Mouse (Mus musculus) spleen, adult 2 months (tissue): ENCODE results near the gene Slc25a33. TPM values are rescaled to one million over a fixed set of nuclear protein-coding genes. Genes with fewer than 3 reads are reported as not detected.

ENCODE experiments used
- DNase-seq, 2 experiments: peaks; one replicate each; pipeline versions ENCODE4 v3.0.0 to v3.0.0-alpha.2; 2012 to 2021; ENCODE audit warnings: low spot score in 2 of 2, low read depth in 1 of 2
- H3K27ac ChIP-seq: fragments of 200-500 bp; 2 replicates; pipeline ENCODE4 v1.5.1; 2012; ENCODE audit warnings: low read length, inconsistent platforms; ENCODE audit not compliant: insufficient read depth
- H3K27me3 ChIP-seq: fragments of 200-500 bp; 2 replicates; pipeline ENCODE4 v1.6.1; 2012; ENCODE audit warnings: mild to moderate bottlenecking, moderate library complexity, low read length, inconsistent platforms; ENCODE audit not compliant: control insufficient read depth, insufficient read depth
- H3K36me3 ChIP-seq: fragments of 200-500 bp; 2 replicates; pipeline ENCODE4 v1.6.1; 2012; ENCODE audit warnings: mild to moderate bottlenecking, low read length, inconsistent platforms; ENCODE audit not compliant: control insufficient read depth, insufficient read depth
- H3K4me1 ChIP-seq: fragments of 200-500 bp; 2 replicates; pipeline ENCODE4 v1.6.1; 2011; ENCODE audit warnings: inconsistent platforms; ENCODE audit not compliant: control insufficient read depth, insufficient read depth, insufficient read length
- H3K4me3 ChIP-seq: fragments of 200-500 bp; 2 replicates; pipeline ENCODE4 v1.5.1; 2011; ENCODE audit warnings: mild to moderate bottlenecking, inconsistent platforms; ENCODE audit not compliant: insufficient read depth, insufficient read length; ENCODE audit errors: extremely low read depth
- CTCF ChIP-seq: fragments of 200-500 bp; IDR thresholded peaks from 2 replicates; pipeline ENCODE4 v1.5.1; 2011; ENCODE audit warnings: mild to moderate bottlenecking, inconsistent platforms; ENCODE audit not compliant: insufficient read depth, insufficient read length, insufficient replicate concordance; ENCODE audit errors: extremely low read depth
- POLR2A ChIP-seq: fragments of 200-500 bp; IDR thresholded peaks from 2 replicates; pipeline ENCODE4 v1.6.1; 2011; ENCODE audit warnings: low read depth, low read length, inconsistent platforms
- whole genome bisulfite sequencing: fragments of 180-500 bp; shearing (Covaris S2); methylation state at CpG from one replicate; pipeline ENCODE4 v1.1.7; 2018; 5-methylcytosine and 5-hydroxymethylcytosine counted together
- polyA plus RNA-seq: library from polyadenylated mRNA; depleted of rRNA; stranded (reverse); fragments of >200 nt; gene quantifications from 2 replicates; pipeline ENCODE4 v1.2.3, GENCODE M21; 2012

Gene Slc25a33
- polyA plus RNA-seq, 1 experiment = 5.4 TPM

DNA sequence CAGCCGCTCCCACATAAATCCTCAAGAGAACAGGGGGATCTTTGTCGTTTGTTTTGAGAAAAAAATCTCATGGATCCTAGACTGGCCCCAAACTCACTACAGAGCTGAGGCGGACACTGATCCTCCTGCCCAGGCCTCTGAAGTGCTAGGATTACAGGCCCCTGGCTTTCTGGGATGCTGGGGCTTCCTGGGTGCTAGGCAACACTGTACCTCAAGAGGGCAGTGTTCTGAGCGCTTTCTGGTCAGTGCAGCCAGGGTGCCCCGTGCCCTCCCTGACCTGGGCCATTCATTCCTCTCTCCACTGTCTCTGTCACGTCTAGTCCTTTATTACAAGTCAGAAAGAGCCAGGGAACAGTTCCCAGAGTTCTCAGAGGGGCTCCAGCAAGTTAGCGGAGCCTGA, 62.1 kb downstream of the Slc25a33 start:
- TF ChIP-seq POLR2A = no peak
- peak; percentile 61; the same call in 1 of the 2 replicates for TF ChIP-seq CTCF
- DNase-seq = peak in 1 of 2 experiments; percentile 28
- WGBS = 53% methylated on average over 7 of the region's 7 CpGs
- Histone ChIP-seq H3K27me3 (no peaks in the 10 kb centered on the region), H3K27ac (no peak overlapping the region), H3K4me3 (no peak overlapping the region), H3K4me1 (peaks cover 2% of the 10 kb centered on the region; the same call in 1 of the 2 replicates), H3K36me3 (peaks cover 5% of the 10 kb centered on the region)

DNA sequence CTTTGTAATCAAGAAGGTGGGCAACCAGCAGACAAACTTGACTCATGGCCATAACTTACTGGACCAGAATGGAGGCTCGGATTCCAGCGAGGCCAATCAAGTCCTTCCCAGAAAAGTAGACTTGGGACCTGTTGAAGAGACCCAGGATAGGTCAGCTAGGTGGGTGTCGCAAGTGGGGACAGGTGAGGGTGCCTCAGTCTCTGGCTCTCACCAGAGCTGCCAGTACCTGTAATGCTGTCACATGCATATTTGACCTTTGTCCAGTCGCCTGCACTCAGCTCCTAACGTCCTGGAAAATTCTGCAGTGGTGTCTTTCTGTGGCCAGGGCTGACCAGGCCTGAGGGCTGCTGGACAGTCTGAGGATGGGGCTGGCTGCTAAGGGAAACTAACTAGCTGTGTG, 62.6 kb downstream of the Slc25a33 start:
- WGBS = 94% methylated on average over 5 of the region's 5 CpGs
- Histone ChIP-seq H3K27me3 (no peaks in the 10 kb centered on the region), H3K4me3 (no peak overlapping the region), H3K27ac (no peak overlapping the region), H3K4me1 (peaks cover 3% of the 10 kb centered on the region; the same call in 1 of the 2 replicates), H3K36me3 (peaks cover 4% of the 10 kb centered on the region)
- DNase-seq = no peak
- TF ChIP-seq CTCF (no peak), POLR2A (no peak)

DNA sequence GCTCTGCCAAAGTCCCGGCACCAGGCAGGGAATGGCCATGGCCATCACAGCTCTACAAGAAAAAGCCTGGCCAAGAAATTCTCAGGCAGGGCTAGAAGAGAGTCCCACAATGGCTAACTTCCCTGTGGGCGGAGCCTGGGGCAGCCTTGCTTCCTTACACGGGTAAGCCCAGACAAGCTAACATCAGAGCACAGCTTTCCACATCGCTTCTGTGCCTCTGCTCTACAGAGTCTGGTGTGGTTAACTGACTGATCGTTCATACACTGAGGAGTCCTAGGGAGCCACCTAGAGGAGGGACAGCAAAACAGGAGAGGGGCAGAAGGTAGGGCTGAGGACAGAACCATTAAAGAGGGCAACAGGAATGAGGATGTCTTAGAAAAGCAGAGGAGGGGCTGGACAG, 63.6 kb downstream of the Slc25a33 start:
- DNase-seq = peak; percentile 80 to 88
- H3K4me3 ChIP-seq = no peak overlapping the region
- H3K27me3 ChIP-seq = no peaks in the 10 kb centered on the region
- H3K36me3 ChIP-seq = no peaks in the 10 kb centered on the region
- peaks cover 9% of the 10 kb centered on the region; the same call in 1 of the 2 replicates for H3K4me1 ChIP-seq
- 15% methylated on average over 5 of the region's 5 CpGs for whole genome bisulfite sequencing
- peak overlapping the region; percentile 60 for H3K27ac ChIP-seq
- TF ChIP-seq CTCF (peak; percentile 85; the same call in 1 of the 2 replicates), POLR2A (no peak)

DNA sequence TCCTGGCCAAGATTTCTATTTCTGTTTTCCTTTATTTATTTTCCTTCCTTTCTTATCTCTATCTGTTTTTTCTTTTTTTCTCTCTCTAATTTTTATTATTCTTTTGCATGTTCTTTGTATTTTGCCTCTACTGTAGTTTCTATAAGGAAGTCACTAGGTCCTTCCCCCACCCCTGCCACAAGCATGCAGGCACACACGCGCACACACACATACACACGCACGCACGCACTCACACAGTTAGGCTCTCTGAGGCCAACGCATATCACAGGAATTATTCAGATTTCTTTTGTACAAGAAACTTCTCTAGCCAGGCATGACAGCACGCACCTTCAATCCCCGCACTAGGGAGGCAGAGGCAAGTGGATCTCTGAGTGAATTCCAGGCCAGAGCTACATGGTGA, 68.1 kb downstream of the Slc25a33 start:
- H3K4me1 ChIP-seq = peaks cover 22% of the 10 kb centered on the region
- no peak overlapping the region for H3K4me3 ChIP-seq
- H3K27me3 ChIP-seq = no peaks in the 10 kb centered on the region
- H3K27ac ChIP-seq = peak overlapping the region; percentile 69
- H3K36me3 ChIP-seq = no peaks in the 10 kb centered on the region
- WGBS = 25% methylated on average over 8 of the region's 8 CpGs
- no peak for TF ChIP-seq POLR2A
- no peak for TF ChIP-seq CTCF
- peak; percentile 59 to 78 for DNase-seq

DNA sequence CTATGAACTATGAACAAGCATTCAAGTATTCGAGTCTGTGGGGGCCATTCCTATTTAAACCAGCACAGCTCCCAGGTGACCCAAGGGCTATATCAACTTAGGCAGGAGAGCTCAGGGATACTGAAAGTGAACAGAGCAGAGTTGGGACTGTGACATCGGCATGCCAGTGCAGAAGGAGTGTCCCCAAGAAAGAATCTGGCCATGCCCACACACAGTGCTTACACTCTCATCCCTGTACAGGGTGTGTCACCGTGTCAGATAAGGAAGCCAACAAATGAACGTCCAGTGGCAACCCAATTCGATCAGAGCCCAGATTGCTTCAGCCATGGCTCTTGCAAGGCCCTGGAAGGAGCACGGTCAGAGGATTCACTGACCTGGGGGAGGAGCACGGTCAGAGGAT, 68.8 kb downstream of the Slc25a33 start:
- no peaks in the 10 kb centered on the region for H3K27me3 ChIP-seq
- H3K4me1 ChIP-seq = peaks cover 21% of the 10 kb centered on the region
- H3K27ac ChIP-seq = peak overlapping the region; percentile 69
- H3K36me3 ChIP-seq = no peaks in the 10 kb centered on the region
- H3K4me3 ChIP-seq = no peak overlapping the region
- 37% methylated on average over 7 of the region's 7 CpGs for WGBS
- TF ChIP-seq CTCF (no peak), POLR2A (no peak)
- DNase-seq = no peak

DNA sequence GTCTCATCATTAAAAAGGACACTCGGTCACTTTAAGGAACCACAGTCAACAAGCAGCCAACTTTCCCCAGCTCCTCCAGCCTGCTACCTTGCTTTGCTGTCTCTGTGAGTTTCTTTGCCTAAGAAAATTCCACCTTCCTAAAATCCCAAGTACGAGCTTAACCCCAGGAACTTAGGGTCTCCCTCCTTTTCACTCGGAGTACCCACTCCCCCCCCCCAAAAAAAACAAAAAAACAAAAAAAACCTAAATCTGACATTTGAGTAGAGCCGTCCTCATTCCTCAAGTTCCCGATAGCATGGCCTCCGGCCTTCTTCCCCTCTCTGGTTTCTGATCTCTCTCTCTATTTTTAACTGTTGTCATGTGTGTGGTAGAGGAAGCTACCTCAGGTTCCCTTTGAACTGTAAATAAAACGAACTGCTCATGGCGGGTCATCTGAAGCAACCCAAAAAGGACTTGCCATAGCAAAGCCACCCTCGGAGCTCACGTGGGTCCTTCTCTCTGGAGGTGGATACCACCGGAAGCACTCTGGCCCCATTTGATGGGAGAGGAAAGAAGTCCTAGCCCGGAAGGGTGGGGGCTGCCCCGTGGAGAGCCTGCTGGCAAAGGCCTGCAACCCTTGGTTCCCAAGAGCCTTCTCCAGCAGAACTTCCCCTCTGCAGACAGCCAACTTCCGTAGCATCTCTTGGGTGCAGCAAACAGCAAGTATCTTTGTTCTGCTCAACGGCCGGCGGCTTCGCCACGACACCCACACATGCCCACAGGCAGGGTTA, 71.7 kb downstream of the Slc25a33 start, which contains the start of gene Pik3cd:
Gene Pik3cd, minus strand, starts transcription at position 362 of the 770 bp plus-strand sequence.
- DNase-seq = peak; percentile 59 to 71
- H3K27ac ChIP-seq = peak within 1 kb of the TSS; percentile 94
- WGBS = 4% methylated on average over 19 of the region's 19 CpGs
- H3K4me3 ChIP-seq = peak within 1 kb of the TSS; percentile 56
- H3K27me3 ChIP-seq = no peaks in the 10 kb centered on the region
- H3K4me1 ChIP-seq = peaks cover 20% of the 10 kb centered on the region
- TF ChIP-seq CTCF = no peak
- no peaks in the 10 kb centered on the region for H3K36me3 ChIP-seq
